In genomic region chr19:34953842-34954541, GRCm38 (mm10) we compare ENCODE assay signal across 22 mouse cellular contexts. TPM values are rescaled to one million over a fixed set of nuclear protein-coding genes. Genes with fewer than 3 reads are reported as not detected.
DNase-seq lines count a peak whose midpoint lies in the region; ATAC-seq and TF ChIP-seq lines count a peak whose summit lies in the region.
"Had no signal": no experiment of that assay in that cellular context is flagged by ENCODE, and none has a peak within 500 bp of the region (broad histone marks: within the 10 kb centered on the region; RNA-seq: fewer than 3 reads in every experiment).

No protein-coding gene starts in this region.

- no peaks in the 10 kb centered on the region for H3K27me3 ChIP-seq in heart, embryonic 11.5 days (ENCODE audit: control insufficient read depth, insufficient read depth, low read length)
- no peaks in the 10 kb centered on the region for H3K27me3 ChIP-seq in heart, postnatal 0 days (ENCODE audit: control insufficient read depth, insufficient read depth, low read length)
- H3K27me3 ChIP-seq: embryonic facial prominence, embryonic 15.5 days; forebrain, embryonic 12.5 days; hindbrain, embryonic 12.5 days; limb, embryonic 12.5 days; midbrain, embryonic 15.5 days had no signal

- TF ChIP-seq CTCF in heart, postnatal 0 days (IDR thresholded peaks at IDR 0.05; ENCODE audit: low read depth), result peak; percentile 41

- no peaks in the 10 kb centered on the region for H3K9me3 ChIP-seq in heart, embryonic 11.5 days (replicated peaks; ENCODE audit: control insufficient read depth, low read length)
- no peaks in the 10 kb centered on the region for H3K9me3 ChIP-seq in heart, postnatal 0 days (replicated peaks; ENCODE audit: control insufficient read depth, low read length)
- H3K9me3 ChIP-seq: embryonic facial prominence, embryonic 15.5 days; forebrain, embryonic 12.5 days; G1E; hindbrain, embryonic 12.5 days; limb, embryonic 12.5 days; midbrain, embryonic 15.5 days had no signal

- H3K27ac ChIP-seq in heart, embryonic 11.5 days (ENCODE audit: low read depth, low read length), result no peak overlapping the region
- H3K27ac ChIP-seq in heart, postnatal 0 days (ENCODE audit: low read depth), result 0 out of 2 replicates have a peak overlapping the region, but pooled peaks have one; percentile 17
- H3K27ac ChIP-seq: embryonic facial prominence, embryonic 15.5 days; forebrain, embryonic 12.5 days; hindbrain, embryonic 12.5 days; kidney, postnatal 0 days; limb, embryonic 12.5 days; liver, embryonic 14.5 days; midbrain, embryonic 15.5 days had no signal

- no peak overlapping the region for H3K4me3 ChIP-seq in heart, embryonic 11.5 days (ENCODE audit: low read depth, low read length)
- H3K4me3 ChIP-seq in heart, postnatal 0 days (ENCODE audit: low read depth, low read length), result no peak overlapping the region
- H3K4me3 ChIP-seq: embryonic facial prominence, embryonic 15.5 days; forebrain, embryonic 12.5 days; hindbrain, embryonic 12.5 days; limb, embryonic 12.5 days; midbrain, embryonic 15.5 days had no signal

- TF ChIP-seq EP300 in heart, postnatal 0 days (IDR thresholded peaks at IDR 0.05; ENCODE audit: low read depth), result no peak

- no peaks in the 10 kb centered on the region for H3K4me1 ChIP-seq in heart, embryonic 11.5 days (ENCODE audit: control insufficient read depth, insufficient read depth, low read length)
- H3K4me1 ChIP-seq in heart, postnatal 0 days (ENCODE audit: control insufficient read depth, insufficient read depth), result peaks cover 4% of the 10 kb centered on the region; the same call in 1 of the 2 replicates
- H3K4me1 ChIP-seq: embryonic facial prominence, embryonic 15.5 days; forebrain, embryonic 12.5 days; hindbrain, embryonic 12.5 days; limb, embryonic 12.5 days; midbrain, embryonic 15.5 days had no signal

- 74% methylated on average over 11 of the region's 11 CpGs for WGBS in heart, embryonic 11.5 days (ENCODE audit: insufficient replicate concordance)
- 48% methylated on average over 11 of the region's 11 CpGs for WGBS in heart, postnatal 0 days

- DNase-seq in heart, adult 18-20 months, result peak; percentile 11 to 22
- DNase-seq in NIH3T3 (ENCODE audit: low read depth), result peak; percentile 12
- peak; percentile 5 for DNase-seq in brain, adult 2 months (ENCODE audit: low read depth, low spot score)
- DNase-seq in heart, postnatal 0 days (ENCODE audit: low spot score), result peak; percentile 30
- DNase-seq in layer of hippocampus, postnatal 25 days (ENCODE audit: extremely low spot score in 1 of 2, low spot score in 1 of 2), result no peak
- DNase-seq in adrenal gland, adult 2 months, result no peak
- DNase-seq: adrenal gland, postnatal 14 days; cerebellum, adult 9-10 months; gastrocnemius, postnatal 25 days; layer of hippocampus, adult 9-11 months; thymus, adult 18-20 months had no signal

- H3K4me2 ChIP-seq in heart, embryonic 11.5 days, result no peak overlapping the region
- no peak overlapping the region for H3K4me2 ChIP-seq in heart, postnatal 0 days (ENCODE audit: low read depth, low read length)
- H3K4me2 ChIP-seq: embryonic facial prominence, embryonic 15.5 days; forebrain, embryonic 12.5 days; hindbrain, embryonic 12.5 days; limb, embryonic 12.5 days; midbrain, embryonic 15.5 days had no signal

- no peak overlapping the region for H3K9ac ChIP-seq in heart, embryonic 11.5 days (ENCODE audit: low read depth, low read length)
- H3K9ac ChIP-seq in heart, postnatal 0 days (replicated peaks; ENCODE audit: low read depth, low read length), result no peak overlapping the region
- H3K9ac ChIP-seq: embryonic facial prominence, embryonic 15.5 days; forebrain, embryonic 12.5 days; hindbrain, embryonic 12.5 days; limb, embryonic 12.5 days; liver, embryonic 14.5 days; midbrain, embryonic 15.5 days had no signal

- peaks cover 12% of the 10 kb centered on the region for H3K36me3 ChIP-seq in heart, embryonic 11.5 days (ENCODE audit: control insufficient read depth, insufficient read depth, low read length)
- H3K36me3 ChIP-seq in heart, postnatal 0 days (replicated peaks; ENCODE audit: control insufficient read depth, insufficient read depth, low read length), result peaks cover 61% of the 10 kb centered on the region

- ATAC-seq in heart, embryonic 11.5 days (replicated peaks; ENCODE audit: insufficient number of reproducible peaks, low FRiP score, low TSS enrichment), result no peak; the same call in 1 of the 2 replicates
- ATAC-seq in heart, postnatal 0 days (ENCODE audit: insufficient read depth, low read depth), result peak; percentile 93
- ATAC-seq: inflammation-experienced regulatory T-cells, adult 6 months; lung, postnatal 0 days; midbrain, embryonic 15.5 days had no signal

RNA-seq across cellular contexts. Expression of gene Kif20b, which starts 31.8 kb away (rescaled TPM):
- 1 to 10 TPM in 1 of 2 experiments, under 1 TPM in 1; 0.82 to 1.5 TPM for total RNA-seq in heart, adult 18-20 months (2021)
- 41.7 and 47.3 TPM in 2 replicates for polyA plus RNA-seq in heart, embryonic 11.5 days (2014; fragmentation: Nextera tagmentation; extraction: Ambion mirVana)
- total RNA-seq in heart, postnatal 0 days (2014; rRNA removed; ENCODE audit: low replicate concordance), result 2.3 and 7.3 TPM in 2 replicates
- polyA plus RNA-seq in heart, postnatal 0 days (2015; fragmentation: Nextera tagmentation; extraction: Ambion mirVana), result 12.9 and 14.2 TPM in 2 replicates
- total RNA-seq in layer of hippocampus, postnatal 25 days (2021), result 1 to 10 TPM; 1.0 TPM
- 1 to 10 TPM; 1.4 to 2.9 TPM for total RNA-seq in adrenal gland, adult 2 months (2021)
- not detected in 2 replicates for polyA plus RNA-seq in adrenal gland, adult 2 months (2012; rRNA removed)

Comparison
In these comparisons a context has a peak if more than half of its experiments do, and no peak if none do; other contexts are left out.
1. DNase-seq: peak in heart, adult 18-20 months (2 of 2), NIH3T3 (single experiment), brain, adult 2 months (single experiment) and heart, postnatal 0 days (single experiment); none in layer of hippocampus, postnatal 25 days (0 of 2) and adrenal gland, adult 2 months (single experiment).